Mouse (Mus musculus) CH12.LX (cell line): Measurements from ENCODE around the gene Btbd16.

Experiments
- BHLHE40 ChIP-seq: IDR thresholded peaks from 2 replicates; pipeline ENCODE4 v1.6.1; 2011; ENCODE audit warnings: mild to moderate bottlenecking, low read depth, low read length, improper control_type of control experiment
- CTCF ChIP-seq, 2 experiments: IDR thresholded peaks in 1 of 2; conservative IDR thresholded peaks in 1 of 2; 2 replicates each; pipeline ENCODE4 v1.5.1; 2011 to 2012; ENCODE audit warnings: low read depth in 2 of 2, low read length in 2 of 2, improper control_type of control experiment in 1 of 2, inconsistent platforms in 1 of 2, mild to moderate bottlenecking in 1 of 2, moderate library complexity in 1 of 2
- ELF1 ChIP-seq: IDR thresholded peaks from 2 replicates; pipeline ENCODE4 v1.6.1; 2014; ENCODE audit warnings: low read depth, mild to moderate bottlenecking, inconsistent platforms, low read length, improper control_type of control experiment
- EP300 ChIP-seq: IDR thresholded peaks from 2 replicates; pipeline ENCODE4 v1.6.1; 2011; ENCODE audit warnings: low read length, improper control_type of control experiment
- KAT2A ChIP-seq: IDR thresholded peaks from 2 replicates; pipeline ENCODE4 v1.6.1; 2012; ENCODE audit warnings: low read length, improper control_type of control experiment, inconsistent platforms; ENCODE audit not compliant: insufficient replicate concordance
- MAX ChIP-seq: IDR thresholded peaks from 2 replicates; pipeline ENCODE4 v1.6.1; 2011; ENCODE audit warnings: low read length, improper control_type of control experiment
- MEF2A ChIP-seq: IDR thresholded peaks from 2 replicates; pipeline ENCODE4 v1.6.1; 2014; ENCODE audit warnings: low read depth, mild to moderate bottlenecking, inconsistent platforms, low read length, improper control_type of control experiment, borderline replicate concordance
- POLR2A ChIP-seq: IDR thresholded peaks from 2 replicates; pipeline ENCODE4 v1.6.1; 2011; ENCODE audit warnings: low read depth, mild to moderate bottlenecking, improper control_type of control experiment, low read length
- SMC3 ChIP-seq: IDR thresholded peaks from 2 replicates; pipeline ENCODE4 v1.6.1; 2011; ENCODE audit warnings: low read depth, low read length, improper control_type of control experiment
- TBP ChIP-seq: conservative IDR thresholded peaks from 2 replicates; pipeline ENCODE4 v1.6.1; 2011; ENCODE audit warnings: low read depth, low read length, improper control_type of control experiment
- TCF12 ChIP-seq: IDR thresholded peaks from 2 replicates; pipeline ENCODE4 v1.6.1; 2014; ENCODE audit warnings: low read depth, mild to moderate bottlenecking, inconsistent platforms, low read length, improper control_type of control experiment
- ZC3H11A ChIP-seq: IDR thresholded peaks from 2 replicates; pipeline ENCODE4 v1.6.1; 2012; ENCODE audit warnings: low read depth, mild to moderate bottlenecking, inconsistent platforms, low read length, improper control_type of control experiment
- ZMIZ1 ChIP-seq: IDR thresholded peaks from 2 replicates; pipeline ENCODE4 v1.6.1; 2012; ENCODE audit warnings: low read depth, mild to moderate bottlenecking, inconsistent platforms, low read length, improper control_type of control experiment

DNA sequence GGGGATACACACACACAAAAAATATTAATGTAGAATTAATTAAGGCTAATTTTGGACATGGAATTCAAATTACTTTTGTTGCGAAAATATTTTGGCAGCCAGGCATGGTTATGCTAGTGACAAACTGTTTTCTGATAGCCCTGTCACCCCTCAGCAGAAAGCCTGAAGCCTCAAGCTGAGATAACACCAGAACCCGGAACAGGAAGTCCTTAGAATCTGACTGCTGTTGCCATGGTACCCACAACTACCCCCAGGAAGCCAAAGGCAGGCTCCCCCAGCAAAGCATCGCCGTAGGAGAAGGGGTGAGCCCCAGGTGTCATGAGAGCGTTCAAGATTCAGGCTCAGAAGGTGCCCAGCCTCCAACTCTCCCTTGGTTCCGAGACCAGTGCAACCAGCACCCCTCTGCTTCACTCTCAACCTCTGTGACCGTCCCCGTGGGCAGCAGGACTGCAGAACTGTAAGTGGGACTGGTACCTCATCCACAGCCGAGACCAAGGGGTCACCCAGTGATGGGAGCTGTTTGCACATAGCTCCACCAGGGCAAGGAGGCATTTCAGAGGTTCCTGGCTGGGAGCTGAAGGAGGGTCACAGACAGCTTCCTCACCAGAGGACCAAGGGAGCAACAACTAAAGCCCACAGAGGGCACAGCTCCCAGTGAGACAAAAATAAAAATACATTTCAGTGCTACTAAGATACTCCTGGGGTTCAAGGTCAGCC, at the start of gene Btbd16:
- no peak for TF ChIP-seq EP300
- TF ChIP-seq KAT2A, result no peak
- TF ChIP-seq CTCF (conservative IDR thresholded peaks at IDR 0.05 in 1 of 2, IDR thresholded peaks at IDR 0.05 in 1 of 2; ENCODE audit: low read depth in 2 of 2, low read length in 2 of 2), result no peak
- TF ChIP-seq MEF2A, result no peak
- TF ChIP-seq SMC3, result no peak
- no peak for TF ChIP-seq POLR2A
- TF ChIP-seq MAX, result no peak
- TF ChIP-seq BHLHE40, result no peak
- no peak for TF ChIP-seq ZMIZ1
- 0 out of 2 replicates have a peak, but pooled peaks have one; percentile 39 for TF ChIP-seq ELF1
- TF ChIP-seq TBP, result no peak
- TF ChIP-seq TCF12, result no peak
- TF ChIP-seq ZC3H11A, result no peak
